Mouse (Mus musculus) c-Kit-positive CD71-positive TER-119-negative erythroid progenitor cells, embryonic 14.5 days (primary cell): Measurements from ENCODE around the gene Prdm1.
A peak's percentile ranks its signal among the peaks of the same experiment; 100 is the strongest.

ENCODE experiments used
- DNase-seq: peaks from one replicate; pipeline ENCODE4 v3.0.0-alpha.2; 2013; ENCODE audit warnings: low read depth

The Prdm1 gene

GRCm38 (mm10) chr10:44528291-44529082 is at the start of gene Prdm1:
Gene Prdm1, minus strand, starts transcription at chr10:44528501.
- no peak for DNase-seq

- no peak for DNase-seq
Measured at GRCm38 (mm10) chr10:44565971-44566370, 37.7 kb upstream of the Prdm1 start.

- DNase-seq: no peak
Measured at GRCm38 (mm10) chr10:44565109-44565508, 36.8 kb upstream of the Prdm1 start.

GRCm38 (mm10) chr10:44556845-44557244 is 28.5 kb upstream of the Prdm1 start:
- no peak for DNase-seq

- DNase-seq: no peak
Measured at GRCm38 (mm10) chr10:44555317-44555716, 27.0 kb upstream of the Prdm1 start.

- DNase-seq: no peak
Measured at GRCm38 (mm10) chr10:44553648-44554047, 25.3 kb upstream of the Prdm1 start.

GRCm38 (mm10) chr10:44539033-44539578 is 10.8 kb upstream of the Prdm1 start:
- DNase-seq: no peak

- DNase-seq: no peak
Measured at GRCm38 (mm10) chr10:44538137-44538536, 9.8 kb upstream of the Prdm1 start.

GRCm38 (mm10) chr10:44530067-44530360 is 1.7 kb upstream of the Prdm1 start:
- DNase-seq: no peak

- peak; percentile 76 for DNase-seq
Measured at GRCm38 (mm10) chr10:44529218-44530066, 1.1 kb upstream of the Prdm1 start.

GRCm38 (mm10) chr10:44527651-44528050 is 650 bp downstream of the Prdm1 start:
- no peak for DNase-seq

- DNase-seq: no peak
Measured at GRCm38 (mm10) chr10:44526751-44527591, 1.3 kb downstream of the Prdm1 start.

GRCm38 (mm10) chr10:44520189-44520588 is 8.1 kb downstream of the Prdm1 start:
- DNase-seq: no peak

- DNase-seq: no peak
Measured at GRCm38 (mm10) chr10:44518631-44519030, 9.7 kb downstream of the Prdm1 start.

GRCm38 (mm10) chr10:44513108-44513507 is 15.2 kb downstream of the Prdm1 start:
- DNase-seq: no peak

- no peak for DNase-seq
Measured at GRCm38 (mm10) chr10:44511029-44511428, 17.3 kb downstream of the Prdm1 start.

- no peak for DNase-seq
Measured at GRCm38 (mm10) chr10:44508649-44509048, 19.7 kb downstream of the Prdm1 start.

GRCm38 (mm10) chr10:44507984-44508383 is 20.3 kb downstream of the Prdm1 start:
- no peak for DNase-seq

GRCm38 (mm10) chr10:44502891-44503290 is 25.4 kb downstream of the Prdm1 start:
- no peak for DNase-seq

GRCm38 (mm10) chr10:44499897-44500519 is 28.3 kb downstream of the Prdm1 start:
- no peak for DNase-seq

GRCm38 (mm10) chr10:44493818-44494492 is 34.3 kb downstream of the Prdm1 start:
- DNase-seq: no peak
